Mouse (Mus musculus): ENCODE measurements around the gene Gm20873.
"Not testable (repeated sequence)": the region's sequence is repeated elsewhere in the genome, so short reads cannot be mapped to it uniquely, and the experiment has no call there.

Gene Gm20873

GRCm38 (mm10) chrY:6266798-6267197, at the start of gene Gm20873:
Gene Gm20873 (plus strand): TSS chrY:6267098.
- TF ChIP-seq GATA4 (IDR thresholded peaks at IDR 0.05; ENCODE audit: insufficient replicate concordance, low read length) = not testable (repeated sequence)

GRCm38 (mm10) chrY:6237895-6238294, 29.0 kb upstream of the Gm20873 start, which contains the start of gene Gm21746:
Gene Gm21746 (minus strand): TSS chrY:6237995.
- not testable (repeated sequence) for TF ChIP-seq GATA4 (IDR thresholded peaks at IDR 0.05; ENCODE audit: insufficient replicate concordance, low read length)
